Mouse (Mus musculus): ENCODE measurements around the gene Tspan9. TPM values are rescaled to one million over a fixed set of nuclear protein-coding genes. Genes with fewer than 3 reads are reported as not detected.

Tspan9 gene
- polyA plus RNA-seq, 1 experiment, result 312 TPM

- H3K4me1 ChIP-seq (ENCODE audit: control insufficient read depth, insufficient read depth, low read length), result peaks cover 30% of the 10 kb centered on the region
- H3K4me3 ChIP-seq (replicated peaks; ENCODE audit: extremely low read depth, low read depth, low read length), result no peak overlapping the region
- TF ChIP-seq POLR2A (IDR thresholded peaks at IDR 0.05; ENCODE audit: borderline replicate concordance, extremely low read depth, low read depth, low read length), result no peak
- no peak for TF ChIP-seq CTCF (IDR thresholded peaks at IDR 0.05; ENCODE audit: insufficient read depth, low read length)
- DNase-seq, result no peak
- 49% methylated on average over 8 of the region's 8 CpGs for WGBS
Observed at GRCm38 (mm10) chr6:128088746-128089523, 54.5 kb downstream of the Tspan9 start.

GRCm38 (mm10) chr6:128085488-128086066 is 57.8 kb downstream of the Tspan9 start:
- TF ChIP-seq CTCF (IDR thresholded peaks at IDR 0.05; ENCODE audit: insufficient read depth, low read length) (no peak), POLR2A (IDR thresholded peaks at IDR 0.05; ENCODE audit: borderline replicate concordance, extremely low read depth, low read depth, low read length) (no peak)
- no peak for DNase-seq
- H3K4me3 ChIP-seq (replicated peaks; ENCODE audit: extremely low read depth, low read depth, low read length), result no peak overlapping the region
- H3K4me1 ChIP-seq (ENCODE audit: control insufficient read depth, insufficient read depth, low read length), result peaks cover 17% of the 10 kb centered on the region
- 72% methylated on average over 9 of the region's 9 CpGs for WGBS

GRCm38 (mm10) chr6:128083305-128083704 is 60.1 kb downstream of the Tspan9 start:
- peaks cover 5% of the 10 kb centered on the region; the same call in 1 of the 2 replicates for H3K4me1 ChIP-seq (ENCODE audit: control insufficient read depth, insufficient read depth, low read length)
- no peak overlapping the region for H3K4me3 ChIP-seq (replicated peaks; ENCODE audit: extremely low read depth, low read depth, low read length)
- 67% methylated on average over 11 of the region's 11 CpGs for WGBS
- no peak for TF ChIP-seq POLR2A (IDR thresholded peaks at IDR 0.05; ENCODE audit: borderline replicate concordance, extremely low read depth, low read depth, low read length)
- TF ChIP-seq CTCF (IDR thresholded peaks at IDR 0.05; ENCODE audit: insufficient read depth, low read length), result no peak
- DNase-seq, result no peak

GRCm38 (mm10) chr6:128081781-128082180 is 61.6 kb downstream of the Tspan9 start:
- 94% methylated on average over 5 of the region's 5 CpGs for WGBS
- H3K4me1 ChIP-seq (ENCODE audit: control insufficient read depth, insufficient read depth, low read length), result peaks cover 4% of the 10 kb centered on the region; the same call in 1 of the 2 replicates
- H3K4me3 ChIP-seq (replicated peaks; ENCODE audit: extremely low read depth, low read depth, low read length), result no peak overlapping the region
- TF ChIP-seq CTCF (IDR thresholded peaks at IDR 0.05; ENCODE audit: insufficient read depth, low read length) (no peak), POLR2A (IDR thresholded peaks at IDR 0.05; ENCODE audit: borderline replicate concordance, extremely low read depth, low read depth, low read length) (no peak)
- DNase-seq, result no peak

GRCm38 (mm10) chr6:128081293-128081692 is 62.1 kb downstream of the Tspan9 start:
- Histone ChIP-seq H3K4me3 (replicated peaks; ENCODE audit: extremely low read depth, low read depth, low read length) (no peak overlapping the region), H3K4me1 (ENCODE audit: control insufficient read depth, insufficient read depth, low read length) (peaks cover 5% of the 10 kb centered on the region)
- no peak for DNase-seq
- WGBS, result 89% methylated on average over 8 of the region's 8 CpGs
- no peak for TF ChIP-seq POLR2A (IDR thresholded peaks at IDR 0.05; ENCODE audit: borderline replicate concordance, extremely low read depth, low read depth, low read length)
- TF ChIP-seq CTCF (IDR thresholded peaks at IDR 0.05; ENCODE audit: insufficient read depth, low read length), result no peak

- H3K4me3 ChIP-seq (replicated peaks; ENCODE audit: extremely low read depth, low read depth, low read length), result no peak overlapping the region
- DNase-seq, result no peak
- H3K4me1 ChIP-seq (ENCODE audit: control insufficient read depth, insufficient read depth, low read length), result peaks cover 8% of the 10 kb centered on the region
- 68% methylated on average over 9 of the region's 9 CpGs for WGBS
- no peak for TF ChIP-seq CTCF (IDR thresholded peaks at IDR 0.05; ENCODE audit: insufficient read depth, low read length)
- TF ChIP-seq POLR2A (IDR thresholded peaks at IDR 0.05; ENCODE audit: borderline replicate concordance, extremely low read depth, low read depth, low read length), result no peak
Observed at GRCm38 (mm10) chr6:128079576-128080224, 63.7 kb downstream of the Tspan9 start.

- no peak for DNase-seq
- H3K4me1 ChIP-seq (ENCODE audit: control insufficient read depth, insufficient read depth, low read length), result peaks cover 8% of the 10 kb centered on the region
- WGBS, result 41% methylated on average over 4 of the region's 4 CpGs
- no peak for TF ChIP-seq CTCF (IDR thresholded peaks at IDR 0.05; ENCODE audit: insufficient read depth, low read length)
- no peak for TF ChIP-seq POLR2A (IDR thresholded peaks at IDR 0.05; ENCODE audit: borderline replicate concordance, extremely low read depth, low read depth, low read length)
- H3K4me3 ChIP-seq (replicated peaks; ENCODE audit: extremely low read depth, low read depth, low read length), result no peak overlapping the region
Observed at GRCm38 (mm10) chr6:128078508-128078907, 64.9 kb downstream of the Tspan9 start.

- 53% methylated on average over 21 of the region's 21 CpGs for WGBS
- Histone ChIP-seq H3K4me3 (replicated peaks; ENCODE audit: extremely low read depth, low read depth, low read length) (no peak overlapping the region), H3K4me1 (ENCODE audit: control insufficient read depth, insufficient read depth, low read length) (peaks cover 8% of the 10 kb centered on the region)
- DNase-seq, result peak; percentile 50
- no peak for TF ChIP-seq POLR2A (IDR thresholded peaks at IDR 0.05; ENCODE audit: borderline replicate concordance, extremely low read depth, low read depth, low read length)
- TF ChIP-seq CTCF (IDR thresholded peaks at IDR 0.05; ENCODE audit: insufficient read depth, low read length), result no peak
Observed at GRCm38 (mm10) chr6:128076104-128077020, 67.0 kb downstream of the Tspan9 start.
